Mouse (Mus musculus) midbrain, embryonic 12.5 days (tissue): ENCODE results near the gene Lrrc8e. TPM values are rescaled to one million over a fixed set of nuclear protein-coding genes. Genes with fewer than 3 reads are reported as not detected.

ENCODE experiments used
- ATAC-seq: fragments of 200-750 bp; cut with Nextera tagmentation; 2 replicates; pipeline ENCODE4 v1.8.0; 2017; ENCODE audit warnings: low read depth, moderate TSS enrichment, moderate library complexity; ENCODE audit not compliant: low FRiP score
- H3K27ac ChIP-seq: fragments of 300-500 bp; sonication (generic); replicated peaks from 2 replicates; pipeline ENCODE4 v1.5.1; 2016; ENCODE audit warnings: mild to moderate bottlenecking
- H3K27me3 ChIP-seq: fragments of 300-500 bp; sonication (generic); 2 replicates; pipeline ENCODE4 v1.6.1; 2016; ENCODE audit warnings: mild to moderate bottlenecking
- H3K36me3 ChIP-seq: fragments of 300-500 bp; sonication (generic); 2 replicates; pipeline ENCODE4 v1.6.1; 2016
- H3K4me1 ChIP-seq: fragments of 300-500 bp; sonication (generic); 2 replicates; pipeline ENCODE4 v1.6.1; 2016
- H3K4me2 ChIP-seq: fragments of 300-500 bp; sonication (generic); replicated peaks from 2 replicates; pipeline ENCODE4 v1.6.1; 2016; ENCODE audit warnings: mild to moderate bottlenecking, moderate library complexity
- H3K4me3 ChIP-seq: fragments of 300-500 bp; sonication (generic); 2 replicates; pipeline ENCODE4 v1.5.1; 2016; ENCODE audit warnings: mild to moderate bottlenecking
- H3K9ac ChIP-seq: fragments of 300-500 bp; sonication (generic); replicated peaks from 2 replicates; pipeline ENCODE4 v1.6.1; 2016; ENCODE audit warnings: mild to moderate bottlenecking, moderate library complexity
- H3K9me3 ChIP-seq: fragments of 300-500 bp; sonication (generic); 2 replicates; pipeline ENCODE4 v1.6.1; 2016; ENCODE audit warnings: mild to moderate bottlenecking
- WGBS: fragments of 180-500 bp; shearing (Covaris S2); methylation state at CpG from one replicate; pipeline ENCODE4 v1.1.7; 2016; 5-methylcytosine and 5-hydroxymethylcytosine counted together
- polyA plus RNA-seq: library from polyadenylated mRNA; unstranded; fragments of >200 nt; fragmentation: Nextera tagmentation; extraction: Ambion mirVana; gene quantifications from 2 replicates; pipeline ENCODE4 v1.2.1, GENCODE M21; 2016

The Lrrc8e gene
- polyA plus RNA-seq, 1 experiment from 2014 or later: 0.13 TPM

- peaks cover 50% of the 10 kb centered on the region for H3K27me3 ChIP-seq
- no peak overlapping the region for H3K27ac ChIP-seq
- no peak for ATAC-seq
- H3K9me3 ChIP-seq: no peaks in the 10 kb centered on the region
- no peak overlapping the region for H3K9ac ChIP-seq
- H3K36me3 ChIP-seq: peaks cover 77% of the 10 kb centered on the region
- H3K4me1 ChIP-seq: peaks cover 12% of the 10 kb centered on the region; the same call in 1 of the 2 replicates
- WGBS: 46% methylated on average over 2 of the region's 2 CpGs
- H3K4me3 ChIP-seq: no peak overlapping the region
- no peak overlapping the region for H3K4me2 ChIP-seq
Measured at GRCm38 (mm10) chr8:4207016-4207350, 19.6 kb upstream of the Lrrc8e start.

GRCm38 (mm10) chr8:4211097-4211496, 15.5 kb upstream of the Lrrc8e start:
- peaks cover 53% of the 10 kb centered on the region for H3K36me3 ChIP-seq
- H3K9me3 ChIP-seq: no peaks in the 10 kb centered on the region
- H3K4me2 ChIP-seq: no peak overlapping the region
- no peak for ATAC-seq
- H3K4me1 ChIP-seq: peaks cover 49% of the 10 kb centered on the region
- no peak overlapping the region for H3K4me3 ChIP-seq
- WGBS: 81% methylated on average over 6 of the region's 6 CpGs
- H3K9ac ChIP-seq: no peak overlapping the region
- no peak overlapping the region for H3K27ac ChIP-seq
- H3K27me3 ChIP-seq: peaks cover 38% of the 10 kb centered on the region

GRCm38 (mm10) chr8:4212809-4213209, 13.8 kb upstream of the Lrrc8e start:
- Histone ChIP-seq H3K9me3 (no peaks in the 10 kb centered on the region), H3K27ac (0 out of 2 replicates have a peak overlapping the region, but pooled peaks have one; percentile 25), H3K4me2 (peak overlapping the region; percentile 82), H3K4me1 (peaks cover 43% of the 10 kb centered on the region), H3K9ac (peak overlapping the region; percentile 65), H3K27me3 (peaks cover 21% of the 10 kb centered on the region; the same call in 1 of the 2 replicates), H3K36me3 (peaks cover 40% of the 10 kb centered on the region), H3K4me3 (peak overlapping the region; percentile 57)
- 2% methylated on average over 24 of the region's 25 CpGs for WGBS
- ATAC-seq: no peak

GRCm38 (mm10) chr8:4213210-4214005, 13.2 kb upstream of the Lrrc8e start:
- H3K9me3 ChIP-seq: no peaks in the 10 kb centered on the region

GRCm38 (mm10) chr8:4214006-4214980, 12.3 kb upstream of the Lrrc8e start:
- 12% methylated on average over 33 of the region's 33 CpGs for WGBS
- H3K36me3 ChIP-seq: peaks cover 31% of the 10 kb centered on the region
- peak overlapping the region; percentile 65 for H3K9ac ChIP-seq
- H3K27ac ChIP-seq: 0 out of 2 replicates have a peak overlapping the region, but pooled peaks have one; percentile 8
- peaks cover 20% of the 10 kb centered on the region; the same call in 1 of the 2 replicates for H3K27me3 ChIP-seq
- peak overlapping the region; percentile 57 for H3K4me3 ChIP-seq
- H3K4me1 ChIP-seq: peaks cover 45% of the 10 kb centered on the region
- peak overlapping the region; percentile 82 for H3K4me2 ChIP-seq
- peak; percentile 4; the same call in 1 of the 2 replicates for ATAC-seq
- H3K9me3 ChIP-seq: no peaks in the 10 kb centered on the region

More at GRCm38 (mm10) chr8:4213210-4214005, 13.2 kb upstream of the Lrrc8e start:
- Histone ChIP-seq H3K27me3 (peaks cover 20% of the 10 kb centered on the region; the same call in 1 of the 2 replicates), H3K4me2 (peak overlapping the region; percentile 82), H3K36me3 (peaks cover 35% of the 10 kb centered on the region), H3K27ac (0 out of 2 replicates have a peak overlapping the region, but pooled peaks have one; percentile 25), H3K4me3 (peak overlapping the region; percentile 57), H3K9ac (peak overlapping the region; percentile 65), H3K4me1 (peaks cover 45% of the 10 kb centered on the region)
- ATAC-seq: peak; percentile 3; the same call in 1 of the 2 replicates
- WGBS: 5% methylated on average over 18 of the region's 18 CpGs

GRCm38 (mm10) chr8:4216296-4216695, 10.3 kb upstream of the Lrrc8e start:
- H3K4me1 ChIP-seq: peaks cover 45% of the 10 kb centered on the region
- 4% methylated on average over 18 of the region's 18 CpGs for WGBS

GRCm38 (mm10) chr8:4216791-4217621, 9.6 kb upstream of the Lrrc8e start, which contains the start of gene Prr36:
Gene Prr36, minus strand, starts transcription at chr8:4217459.
- peak; percentile 91 for ATAC-seq
- H3K9me3 ChIP-seq: no peaks in the 10 kb centered on the region
- WGBS: under 1% methylated on average over 44 of the region's 44 CpGs
- peak within 1 kb of the TSS; percentile 86 for H3K27ac ChIP-seq
- peak within 1 kb of the TSS; percentile 57 for H3K4me3 ChIP-seq
- peaks cover 25% of the 10 kb centered on the region; the same call in 1 of the 2 replicates for H3K27me3 ChIP-seq
- H3K4me1 ChIP-seq: peaks cover 45% of the 10 kb centered on the region
- peak within 1 kb of the TSS; percentile 82 for H3K4me2 ChIP-seq
- peak within 1 kb of the TSS; percentile 76 for H3K9ac ChIP-seq
- H3K36me3 ChIP-seq: 0 out of 2 replicates have a peak, but pooled peaks cover 7% of the 10 kb centered on the region

More at GRCm38 (mm10) chr8:4216296-4216695, 10.3 kb upstream of the Lrrc8e start:
- peak overlapping the region; percentile 82 for H3K4me2 ChIP-seq
- H3K27me3 ChIP-seq: peaks cover 23% of the 10 kb centered on the region; the same call in 1 of the 2 replicates
- no peaks in the 10 kb centered on the region for H3K9me3 ChIP-seq
- peaks cover 11% of the 10 kb centered on the region; the same call in 1 of the 2 replicates for H3K36me3 ChIP-seq
- peak overlapping the region; percentile 57 for H3K4me3 ChIP-seq
- peak overlapping the region; percentile 76 for H3K9ac ChIP-seq
- H3K27ac ChIP-seq: peak overlapping the region; percentile 86
- no peak; the same call in 1 of the 2 replicates for ATAC-seq

GRCm38 (mm10) chr8:4219617-4220016, 7.0 kb upstream of the Lrrc8e start:
- Histone ChIP-seq H3K9me3 (no peaks in the 10 kb centered on the region), H3K4me2 (no peak overlapping the region), H3K27ac (no peak overlapping the region), H3K4me3 (no peak overlapping the region), H3K9ac (no peak overlapping the region), H3K36me3 (0 out of 2 replicates have a peak, but pooled peaks cover 4% of the 10 kb centered on the region), H3K27me3 (peaks cover 23% of the 10 kb centered on the region), H3K4me1 (peaks cover 23% of the 10 kb centered on the region)
- ATAC-seq: no peak
- WGBS: 95% methylated on average over 3 of the region's 3 CpGs

- no peak overlapping the region for H3K4me2 ChIP-seq
Measured at GRCm38 (mm10) chr8:4222059-4222458, 4.6 kb upstream of the Lrrc8e start.

GRCm38 (mm10) chr8:4226323-4226722, 304 bp upstream of the Lrrc8e start:
- Histone ChIP-seq H3K4me2 (peak overlapping the region; percentile 45), H3K4me1 (peaks cover 7% of the 10 kb centered on the region), H3K27me3 (peaks cover 38% of the 10 kb centered on the region), H3K27ac (no peak overlapping the region), H3K9me3 (no peaks in the 10 kb centered on the region), H3K36me3 (no peaks in the 10 kb centered on the region), H3K9ac (no peak overlapping the region), H3K4me3 (peak overlapping the region; percentile 21)
- WGBS: 25% methylated on average over 4 of the region's 4 CpGs
- ATAC-seq: no peak

More at GRCm38 (mm10) chr8:4222059-4222458, 4.6 kb upstream of the Lrrc8e start:
- Histone ChIP-seq H3K4me3 (no peak overlapping the region), H3K9me3 (no peaks in the 10 kb centered on the region), H3K4me1 (peaks cover 13% of the 10 kb centered on the region), H3K27ac (no peak overlapping the region), H3K9ac (no peak overlapping the region), H3K27me3 (peaks cover 26% of the 10 kb centered on the region), H3K36me3 (no peaks in the 10 kb centered on the region)
- no peak for ATAC-seq

GRCm38 (mm10) chr8:4227919-4228318, 1.3 kb downstream of the Lrrc8e start:
- Histone ChIP-seq H3K4me2 (no peak overlapping the region), H3K9ac (no peak overlapping the region)

More at GRCm38 (mm10) chr8:4227919-4228318, 1.3 kb downstream of the Lrrc8e start:
- no peaks in the 10 kb centered on the region for H3K9me3 ChIP-seq
- no peak overlapping the region for H3K27ac ChIP-seq
- WGBS: 91% methylated on average over 4 of the region's 4 CpGs
- H3K4me3 ChIP-seq: no peak overlapping the region
- H3K27me3 ChIP-seq: peaks cover 36% of the 10 kb centered on the region
- no peaks in the 10 kb centered on the region for H3K36me3 ChIP-seq
- ATAC-seq: no peak
- peaks cover 7% of the 10 kb centered on the region for H3K4me1 ChIP-seq
